Mouse (Mus musculus): ENCODE data around the gene Slc35g2. TPM values are rescaled to one million over a fixed set of nuclear protein-coding genes. Genes with fewer than 3 reads are reported as not detected.

Gene Slc35g2
- polyA plus RNA-seq, 1 experiment from 2014 or later, result 1.4 TPM

DNA sequence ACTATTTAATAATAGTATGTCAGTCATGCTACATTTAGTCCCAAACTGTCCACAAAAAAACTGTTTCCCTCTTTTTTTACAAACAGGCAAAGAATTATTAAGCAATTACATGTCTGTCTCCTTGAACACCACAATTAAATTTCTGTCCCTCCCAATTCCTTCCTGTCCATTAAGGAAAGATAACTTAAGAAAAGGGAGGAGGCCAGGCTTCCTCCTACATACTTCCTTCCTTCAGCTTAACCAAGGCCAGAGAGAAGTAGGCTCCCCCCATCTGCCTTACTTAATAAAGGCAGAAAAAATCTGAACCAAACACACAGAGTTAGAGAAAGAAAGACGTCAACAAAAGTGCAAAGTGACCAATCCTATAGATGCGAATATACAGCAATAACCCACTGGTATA is 63.3 kb downstream of the Slc35g2 start:
- no peak overlapping the region; the same call in 1 of the 2 replicates for H3K27ac ChIP-seq (ENCODE audit: low read depth)
- no peak for TF ChIP-seq CTCF (IDR thresholded peaks at IDR 0.05; ENCODE audit: low read depth)
- TF ChIP-seq EP300 (IDR thresholded peaks at IDR 0.05; ENCODE audit: low read depth), result peak; percentile 11; the same call in 1 of the 2 replicates
- no peak overlapping the region for H3K4me2 ChIP-seq (ENCODE audit: low read depth, low read length)
- no peaks in the 10 kb centered on the region for H3K36me3 ChIP-seq (replicated peaks; ENCODE audit: insufficient read depth, low read length)
- H3K9me3 ChIP-seq (ENCODE audit: low read length), result no peaks in the 10 kb centered on the region
- ATAC-seq, result no peak
- no peak overlapping the region for H3K4me3 ChIP-seq (ENCODE audit: low read depth, low read length)
- H3K9ac ChIP-seq (replicated peaks), result no peak overlapping the region
- 53% methylated on average over 2 of the region's 2 CpGs for WGBS (ENCODE audit: insufficient replicate concordance)
- no peaks in the 10 kb centered on the region for H3K4me1 ChIP-seq (ENCODE audit: insufficient read depth)
- DNase-seq, result no peak
- no peaks in the 10 kb centered on the region for H3K27me3 ChIP-seq (ENCODE audit: insufficient read depth, low read length)

DNA sequence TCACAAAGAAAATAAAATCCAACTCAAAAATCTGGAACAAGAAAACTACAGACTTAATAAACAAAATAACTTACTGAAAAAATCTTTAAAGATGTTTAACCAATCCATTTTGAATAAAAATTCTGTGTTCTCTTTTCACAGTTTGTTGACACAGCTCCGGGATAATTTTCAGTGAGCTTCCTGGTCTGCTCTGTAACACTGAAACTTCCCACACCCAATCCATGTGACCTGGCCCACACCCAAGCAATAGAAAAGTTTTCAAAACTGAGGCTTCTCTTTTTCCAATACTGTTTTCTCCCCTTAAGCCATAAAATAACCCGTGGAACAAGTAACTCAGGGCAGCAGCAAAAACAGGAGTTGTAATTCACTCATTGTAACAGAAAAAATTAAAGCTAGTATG is 64.2 kb downstream of the Slc35g2 start:
- H3K27ac ChIP-seq (ENCODE audit: low read depth), result no peak overlapping the region
- DNase-seq (peak; percentile 34), ATAC-seq (no peak)
- WGBS (ENCODE audit: insufficient replicate concordance), result 37% methylated on average over 2 of the region's 2 CpGs
- no peak overlapping the region; the same call in 1 of the 2 replicates for H3K4me2 ChIP-seq (ENCODE audit: low read depth, low read length)
- H3K27me3 ChIP-seq (ENCODE audit: insufficient read depth, low read length), result no peaks in the 10 kb centered on the region
- no peak overlapping the region for H3K9ac ChIP-seq (replicated peaks)
- no peaks in the 10 kb centered on the region for H3K36me3 ChIP-seq (replicated peaks; ENCODE audit: insufficient read depth, low read length)
- H3K4me1 ChIP-seq (ENCODE audit: insufficient read depth), result no peaks in the 10 kb centered on the region
- no peaks in the 10 kb centered on the region for H3K9me3 ChIP-seq (ENCODE audit: low read length)
- 0 out of 2 replicates have a peak overlapping the region, but pooled peaks have one; percentile 4 for H3K4me3 ChIP-seq (ENCODE audit: low read depth, low read length)
- no peak for TF ChIP-seq CTCF (IDR thresholded peaks at IDR 0.05; ENCODE audit: low read depth)
- TF ChIP-seq EP300 (IDR thresholded peaks at IDR 0.05; ENCODE audit: low read depth), result no peak

DNA sequence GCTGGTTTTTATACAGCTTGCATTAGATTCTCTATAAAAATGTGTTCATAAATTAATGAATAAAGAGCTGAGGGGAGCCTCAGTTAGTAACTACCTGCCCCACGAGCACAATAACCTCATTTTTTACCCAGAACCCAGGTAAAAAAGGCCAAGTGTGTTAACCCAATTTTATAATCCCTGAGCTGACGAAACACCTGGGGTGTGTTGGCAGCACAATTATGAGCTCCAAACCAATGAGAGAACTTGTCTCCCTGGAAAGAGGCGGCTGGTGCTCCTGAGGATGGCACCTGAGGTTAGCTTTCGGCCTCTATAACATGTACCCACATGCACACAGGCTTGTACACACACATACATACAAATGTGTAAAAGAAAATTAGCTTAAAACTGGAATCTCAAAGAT is 65.4 kb downstream of the Slc35g2 start:
- Histone ChIP-seq H3K4me1 (ENCODE audit: insufficient read depth) (no peaks in the 10 kb centered on the region), H3K4me3 (ENCODE audit: low read depth, low read length) (0 out of 2 replicates have a peak overlapping the region, but pooled peaks have one; percentile 4), H3K9ac (replicated peaks) (no peak overlapping the region), H3K4me2 (ENCODE audit: low read depth, low read length) (peak overlapping the region; percentile 14), H3K27me3 (ENCODE audit: insufficient read depth, low read length) (no peaks in the 10 kb centered on the region), H3K9me3 (ENCODE audit: low read length) (no peaks in the 10 kb centered on the region), H3K27ac (ENCODE audit: low read depth) (no peak overlapping the region), H3K36me3 (replicated peaks; ENCODE audit: insufficient read depth, low read length) (no peaks in the 10 kb centered on the region)
- no peak for DNase-seq
- 81% methylated on average over 4 of the region's 4 CpGs for WGBS (ENCODE audit: insufficient replicate concordance)
- ATAC-seq, result no peak
- TF ChIP-seq CTCF (IDR thresholded peaks at IDR 0.05; ENCODE audit: low read depth) (no peak), EP300 (IDR thresholded peaks at IDR 0.05; ENCODE audit: low read depth) (no peak)

Other genes starting within 250 kb of the Slc35g2 start
- gene Il20rb, start 84.3 kb downstream of the Slc35g2 start, polyA plus RNA-seq (2015; fragmentation: Nextera tagmentation; extraction: Ambion mirVana), result 0.48 and 0.88 TPM in 2 replicates
- 26.3 and 31.8 TPM in 2 replicates for gene Nck1, start 25.0 kb downstream of the Slc35g2 start, polyA plus RNA-seq (2015; fragmentation: Nextera tagmentation; extraction: Ambion mirVana)
- gene Stag1, start 26.7 kb upstream of the Slc35g2 start, polyA plus RNA-seq (2015; fragmentation: Nextera tagmentation; extraction: Ambion mirVana), result 17.3 and 20.4 TPM in 2 replicates

Measured in liver, postnatal 0 days (tissue).